Mouse (Mus musculus): Measurements from ENCODE around the gene Sim2. TPM values are rescaled to one million over a fixed set of nuclear protein-coding genes. Genes with fewer than 3 reads are reported as not detected.

Sim2 gene
- polyA plus RNA-seq, 1 experiment from 2014 or later, result 0.29 TPM

DNA sequence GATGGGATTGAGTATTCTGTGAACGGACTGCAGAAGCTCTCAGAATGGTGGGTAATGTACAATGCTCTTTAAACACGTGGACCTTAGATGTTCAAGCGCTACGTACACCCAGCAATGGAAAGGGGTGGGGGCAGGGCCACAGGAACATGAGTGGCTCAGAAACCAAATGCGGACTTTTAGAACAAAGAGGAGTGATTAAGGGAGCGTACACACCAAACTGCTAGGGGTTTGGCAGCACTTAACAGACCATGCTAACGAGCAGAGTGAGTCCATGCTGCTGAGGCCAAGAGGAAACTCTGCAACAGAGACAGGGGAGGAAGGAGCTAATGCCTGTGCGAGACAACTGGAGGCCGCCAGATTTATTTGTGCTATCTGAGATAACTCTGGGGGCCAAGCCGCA, 58.6 kb downstream of the Sim2 start:
- Histone ChIP-seq H3K4me2 (ENCODE audit: low read length) (peak overlapping the region; percentile 31), H3K9ac (ENCODE audit: low read length) (peak overlapping the region; percentile 21; the same call in 1 of the 2 replicates)
- WGBS, result 7% methylated on average over 10 of the region's 10 CpGs

DNA sequence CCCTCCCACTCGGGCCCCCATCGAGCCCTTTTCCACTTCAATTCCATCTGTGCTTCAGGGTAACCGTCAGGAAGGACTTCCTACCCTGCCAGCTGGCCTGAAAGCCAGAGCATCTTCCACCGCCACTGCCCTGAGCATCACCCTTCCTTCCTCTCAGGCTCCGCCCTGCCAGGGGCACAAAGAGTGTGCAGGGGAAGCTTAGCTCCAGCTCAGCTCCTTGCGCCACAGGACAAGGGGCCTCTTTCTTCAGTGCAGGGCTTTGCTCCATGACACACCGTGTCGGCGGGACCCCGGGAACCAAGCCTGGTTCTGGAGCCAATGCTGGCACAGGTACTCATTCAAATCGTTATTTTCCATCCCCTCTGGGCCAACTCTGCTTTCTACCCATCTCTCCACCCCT, 63.4 kb downstream of the Sim2 start:
- Histone ChIP-seq H3K27me3 (replicated peaks; ENCODE audit: control insufficient read depth, insufficient read depth, low read length) (no peaks in the 10 kb centered on the region), H3K9me3 (replicated peaks; ENCODE audit: control insufficient read depth, low read length) (no peaks in the 10 kb centered on the region), H3K9ac (ENCODE audit: low read length) (no peak overlapping the region), H3K4me2 (ENCODE audit: low read length) (no peak overlapping the region; the same call in 1 of the 2 replicates), H3K36me3 (ENCODE audit: control insufficient read depth, insufficient read depth, low read length) (no peaks in the 10 kb centered on the region), H3K27ac (ENCODE audit: low read depth, low read length) (no peak overlapping the region), H3K4me3 (ENCODE audit: low read depth, low read length) (no peak overlapping the region), H3K4me1 (ENCODE audit: control insufficient read depth, insufficient read depth, low read length) (peaks cover 15% of the 10 kb centered on the region)
- no peak for ATAC-seq
- 18% methylated on average over 11 of the region's 11 CpGs for WGBS
- peak; percentile 25 for DNase-seq (ENCODE audit: low spot score)

More for the DNA sequence above, 58.6 kb downstream of the Sim2 start:
- DNase-seq (ENCODE audit: low spot score), result peak; percentile 73
- H3K27ac ChIP-seq (ENCODE audit: low read depth, low read length), result no peak overlapping the region
- peak; percentile 79 for ATAC-seq
- H3K4me1 ChIP-seq (ENCODE audit: control insufficient read depth, insufficient read depth, low read length), result peaks cover 16% of the 10 kb centered on the region
- H3K27me3 ChIP-seq (replicated peaks; ENCODE audit: control insufficient read depth, insufficient read depth, low read length), result no peaks in the 10 kb centered on the region
- no peaks in the 10 kb centered on the region for H3K36me3 ChIP-seq (ENCODE audit: control insufficient read depth, insufficient read depth, low read length)
- H3K9me3 ChIP-seq (replicated peaks; ENCODE audit: control insufficient read depth, low read length), result no peaks in the 10 kb centered on the region
- no peak overlapping the region for H3K4me3 ChIP-seq (ENCODE audit: low read depth, low read length)

DNA sequence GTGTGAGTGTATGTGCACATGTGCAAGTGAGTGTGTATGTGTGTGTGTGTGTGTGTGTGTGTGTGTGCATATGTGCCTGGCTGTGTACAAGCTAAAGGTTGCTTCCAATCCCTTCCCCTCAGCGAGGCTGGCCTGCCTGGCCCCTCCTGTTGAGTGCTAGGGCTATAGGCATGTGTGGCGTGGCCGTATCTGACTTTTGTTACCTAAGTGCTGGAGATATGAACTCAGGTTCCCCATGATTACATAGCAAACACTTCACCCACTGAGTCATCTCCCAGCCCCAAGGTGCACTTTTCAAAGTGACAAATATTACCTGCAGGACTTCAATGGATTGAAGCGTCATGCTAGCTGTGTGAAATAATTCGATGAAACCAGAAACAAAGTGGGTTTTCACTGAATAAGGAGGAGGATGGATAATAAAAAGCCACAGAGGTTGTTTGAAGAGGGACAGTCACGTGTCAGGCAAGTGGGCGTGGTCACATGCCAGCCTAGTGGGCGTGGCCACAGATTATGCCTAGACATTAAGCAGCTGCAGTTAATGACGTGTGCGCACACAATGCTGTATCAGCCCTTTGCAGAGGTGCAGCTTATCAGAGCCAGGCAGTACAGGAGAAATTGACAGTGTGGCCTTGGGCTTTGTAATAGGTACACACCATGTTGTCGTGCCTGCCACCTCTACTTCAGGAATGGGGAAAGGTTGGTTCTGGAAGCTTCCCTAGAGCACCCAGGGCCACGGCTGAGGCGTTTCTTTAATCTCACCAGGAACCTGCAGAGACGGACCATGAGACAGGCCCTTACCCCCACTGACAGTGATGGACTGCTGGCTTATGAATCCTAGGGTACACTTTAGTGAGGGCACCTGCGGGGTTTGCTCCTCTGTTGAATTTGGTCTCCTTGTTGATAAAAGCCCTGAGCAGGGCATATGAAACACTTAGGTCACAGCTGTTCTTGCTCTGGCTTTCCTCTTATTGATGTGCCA, 65.7 kb downstream of the Sim2 start:
- WGBS, result 78% methylated on average over 15 of the region's 15 CpGs

DNA sequence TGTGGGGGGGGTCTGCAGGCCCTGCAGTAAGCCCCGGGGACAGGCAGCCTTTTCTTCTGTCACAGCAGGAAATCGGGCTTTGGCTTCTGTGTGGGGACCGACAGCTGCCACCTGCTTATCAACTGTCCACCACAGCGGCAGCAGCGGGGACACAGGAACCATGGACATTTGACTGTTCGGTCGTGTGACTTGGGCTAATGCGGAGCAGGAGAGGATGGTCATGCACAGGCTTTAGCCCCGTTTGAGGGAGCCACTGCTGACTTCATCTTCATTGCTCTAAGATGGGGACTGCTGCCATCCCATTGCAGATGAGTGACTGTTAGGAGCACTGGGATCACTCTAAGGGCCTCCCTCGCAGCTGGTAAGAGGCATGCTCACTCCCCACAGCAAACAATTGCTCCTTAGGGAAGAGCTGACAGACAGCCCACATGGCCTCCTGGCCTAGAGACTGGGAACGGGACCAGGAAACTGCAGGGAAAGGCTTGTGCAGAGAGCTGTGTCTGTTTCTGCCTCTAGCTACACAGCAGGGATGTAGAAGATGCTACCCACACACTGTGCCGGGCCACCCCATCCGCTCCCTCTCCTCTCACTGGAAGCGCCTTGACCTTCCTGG, 70.4 kb downstream of the Sim2 start:
- Histone ChIP-seq H3K9ac (ENCODE audit: low read length) (no peak overlapping the region), H3K4me2 (ENCODE audit: low read length) (peak overlapping the region; percentile 9; the same call in 1 of the 2 replicates), H3K27ac (ENCODE audit: low read depth, low read length) (peak overlapping the region; percentile 39; the same call in 1 of the 2 replicates), H3K4me1 (ENCODE audit: control insufficient read depth, insufficient read depth, low read length) (peaks cover 17% of the 10 kb centered on the region), H3K9me3 (replicated peaks; ENCODE audit: control insufficient read depth, low read length) (no peaks in the 10 kb centered on the region), H3K4me3 (ENCODE audit: low read depth, low read length) (no peak overlapping the region), H3K27me3 (replicated peaks; ENCODE audit: control insufficient read depth, insufficient read depth, low read length) (no peaks in the 10 kb centered on the region), H3K36me3 (ENCODE audit: control insufficient read depth, insufficient read depth, low read length) (no peaks in the 10 kb centered on the region)
- 21% methylated on average over 14 of the region's 14 CpGs for WGBS
- peak; percentile 79 for DNase-seq (ENCODE audit: low spot score)
- ATAC-seq, result peak; percentile 83

More for the DNA sequence above, 65.7 kb downstream of the Sim2 start:
- no peak overlapping the region for H3K27ac ChIP-seq (ENCODE audit: low read depth, low read length)
- H3K27me3 ChIP-seq (replicated peaks; ENCODE audit: control insufficient read depth, insufficient read depth, low read length), result no peaks in the 10 kb centered on the region
- no peaks in the 10 kb centered on the region for H3K36me3 ChIP-seq (ENCODE audit: control insufficient read depth, insufficient read depth, low read length)
- no peak overlapping the region for H3K9ac ChIP-seq (ENCODE audit: low read length)
- no peak overlapping the region for H3K4me2 ChIP-seq (ENCODE audit: low read length)
- H3K4me1 ChIP-seq (ENCODE audit: control insufficient read depth, insufficient read depth, low read length), result peaks cover 17% of the 10 kb centered on the region
- DNase-seq (ENCODE audit: low spot score) (no peak), ATAC-seq (no peak)
- H3K4me3 ChIP-seq (ENCODE audit: low read depth, low read length), result no peak overlapping the region
- H3K9me3 ChIP-seq (replicated peaks; ENCODE audit: control insufficient read depth, low read length), result no peaks in the 10 kb centered on the region

DNA sequence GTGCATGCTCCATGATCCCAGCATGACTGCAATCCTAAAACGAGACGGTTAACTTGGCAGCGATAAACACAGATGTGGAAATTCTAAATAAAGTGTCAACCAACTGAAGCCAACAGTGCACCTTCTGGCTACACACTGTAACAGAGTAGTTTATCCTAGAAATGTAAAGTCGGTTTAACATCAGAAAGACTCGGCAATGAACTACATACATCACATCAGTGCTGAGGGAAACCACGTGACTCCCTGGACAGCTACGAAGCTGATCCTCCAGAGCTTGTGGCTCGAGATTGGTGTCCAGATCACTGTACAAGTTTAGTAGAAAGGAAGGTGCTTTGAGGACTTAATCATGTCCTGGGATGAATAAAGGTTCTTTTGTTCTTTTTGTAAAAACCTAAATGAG, 73.1 kb downstream of the Sim2 start:
- Histone ChIP-seq H3K4me3 (ENCODE audit: low read depth, low read length) (no peak overlapping the region), H3K36me3 (ENCODE audit: control insufficient read depth, insufficient read depth, low read length) (no peaks in the 10 kb centered on the region), H3K9ac (ENCODE audit: low read length) (no peak overlapping the region), H3K9me3 (replicated peaks; ENCODE audit: control insufficient read depth, low read length) (no peaks in the 10 kb centered on the region), H3K4me2 (ENCODE audit: low read length) (no peak overlapping the region), H3K27me3 (replicated peaks; ENCODE audit: control insufficient read depth, insufficient read depth, low read length) (no peaks in the 10 kb centered on the region), H3K27ac (ENCODE audit: low read depth, low read length) (no peak overlapping the region), H3K4me1 (ENCODE audit: control insufficient read depth, insufficient read depth, low read length) (peaks cover 17% of the 10 kb centered on the region)
- 70% methylated on average over 8 of the region's 8 CpGs for WGBS
- ATAC-seq, result no peak
- DNase-seq (ENCODE audit: low spot score), result no peak

DNA sequence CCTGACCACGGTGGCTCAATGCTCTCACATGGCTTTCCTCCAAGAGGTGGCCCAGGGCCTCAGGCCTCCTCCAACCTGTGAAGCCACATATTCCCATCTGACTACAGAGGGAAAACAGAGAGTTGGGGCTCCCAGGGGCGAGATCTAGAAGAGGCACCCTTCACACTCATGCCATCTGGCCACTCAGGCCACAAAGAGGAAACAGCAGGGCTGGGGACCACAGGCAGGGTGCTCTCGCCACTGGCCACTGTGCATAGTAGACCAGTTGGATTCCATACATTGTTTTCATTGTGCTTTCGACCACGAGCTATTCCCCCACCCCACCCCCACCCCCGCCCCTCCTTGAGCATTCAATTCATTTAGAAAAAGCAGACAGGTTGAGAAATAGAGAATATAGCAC, 77.3 kb downstream of the Sim2 start:
- 39% methylated on average over 6 of the region's 6 CpGs for WGBS
- H3K4me3 ChIP-seq (ENCODE audit: low read depth, low read length), result no peak overlapping the region

DNA sequence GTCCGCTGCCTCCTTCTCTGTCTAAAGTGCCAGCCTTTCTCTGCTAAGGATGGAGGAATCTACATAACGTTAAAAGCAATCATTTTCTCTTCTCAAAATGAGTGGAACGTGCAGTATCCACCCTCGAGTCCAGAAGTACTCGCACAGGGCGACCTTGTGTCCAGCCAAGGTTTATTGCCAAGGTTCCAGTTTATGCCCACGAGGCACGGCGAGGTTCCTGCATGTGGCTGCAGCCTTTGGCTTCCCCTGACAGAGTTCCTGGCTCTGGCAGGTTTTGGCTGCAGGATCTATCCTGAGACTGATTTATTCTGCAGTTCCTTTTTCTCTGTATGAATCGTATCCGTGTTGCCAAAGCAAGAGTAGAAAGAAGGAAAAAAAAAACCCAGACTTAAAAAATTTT, 78.3 kb downstream of the Sim2 start:
- H3K4me1 ChIP-seq (ENCODE audit: control insufficient read depth, insufficient read depth, low read length), result no peaks in the 10 kb centered on the region
- H3K9me3 ChIP-seq (replicated peaks; ENCODE audit: control insufficient read depth, low read length), result no peaks in the 10 kb centered on the region
- ATAC-seq, result no peak
- 88% methylated on average over 11 of the region's 11 CpGs for WGBS
- H3K27me3 ChIP-seq (replicated peaks; ENCODE audit: control insufficient read depth, insufficient read depth, low read length), result no peaks in the 10 kb centered on the region
- no peak for DNase-seq (ENCODE audit: low spot score)
- H3K4me2 ChIP-seq (ENCODE audit: low read length), result no peak overlapping the region
- no peak overlapping the region for H3K9ac ChIP-seq (ENCODE audit: low read length)
- H3K27ac ChIP-seq (ENCODE audit: low read depth, low read length), result no peak overlapping the region
- no peak overlapping the region for H3K4me3 ChIP-seq (ENCODE audit: low read depth, low read length)
- no peaks in the 10 kb centered on the region for H3K36me3 ChIP-seq (ENCODE audit: control insufficient read depth, insufficient read depth, low read length)

More for the DNA sequence above, 77.3 kb downstream of the Sim2 start:
- Histone ChIP-seq H3K27me3 (replicated peaks; ENCODE audit: control insufficient read depth, insufficient read depth, low read length) (no peaks in the 10 kb centered on the region), H3K36me3 (ENCODE audit: control insufficient read depth, insufficient read depth, low read length) (no peaks in the 10 kb centered on the region), H3K4me1 (ENCODE audit: control insufficient read depth, insufficient read depth, low read length) (no peaks in the 10 kb centered on the region), H3K4me2 (ENCODE audit: low read length) (no peak overlapping the region), H3K27ac (ENCODE audit: low read depth, low read length) (no peak overlapping the region), H3K9me3 (replicated peaks; ENCODE audit: control insufficient read depth, low read length) (no peaks in the 10 kb centered on the region), H3K9ac (ENCODE audit: low read length) (no peak overlapping the region)
- ATAC-seq (no peak), DNase-seq (ENCODE audit: low spot score) (no peak)

DNA sequence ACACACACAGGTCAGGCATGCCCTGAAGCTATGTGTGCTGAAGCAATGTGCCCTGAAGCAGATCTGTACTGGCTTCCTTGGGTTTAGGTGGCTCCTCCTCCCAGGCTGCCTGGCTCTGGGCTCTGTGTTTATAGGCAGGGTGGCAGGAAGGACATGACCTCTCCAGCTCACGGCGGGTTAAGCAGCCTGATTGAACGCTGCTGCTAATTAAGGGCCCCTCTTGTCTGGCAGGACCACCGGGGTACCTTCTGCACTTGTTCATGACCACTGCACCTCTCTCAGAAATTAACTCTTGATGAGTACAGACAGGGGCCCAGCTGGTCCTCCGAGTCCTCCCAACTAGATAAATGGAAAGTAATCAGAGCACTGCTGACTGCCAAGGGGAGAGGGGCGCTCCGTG, 79.5 kb downstream of the Sim2 start:
- no peaks in the 10 kb centered on the region for H3K4me1 ChIP-seq (ENCODE audit: control insufficient read depth, insufficient read depth, low read length)
- no peaks in the 10 kb centered on the region for H3K36me3 ChIP-seq (ENCODE audit: control insufficient read depth, insufficient read depth, low read length)
- no peaks in the 10 kb centered on the region for H3K27me3 ChIP-seq (replicated peaks; ENCODE audit: control insufficient read depth, insufficient read depth, low read length)
- 21% methylated on average over 7 of the region's 7 CpGs for WGBS
- H3K4me2 ChIP-seq (ENCODE audit: low read length), result no peak overlapping the region
- no peaks in the 10 kb centered on the region for H3K9me3 ChIP-seq (replicated peaks; ENCODE audit: control insufficient read depth, low read length)
- no peak overlapping the region for H3K27ac ChIP-seq (ENCODE audit: low read depth, low read length)
- H3K9ac ChIP-seq (ENCODE audit: low read length), result no peak overlapping the region
- peak; percentile 40; the same call in 1 of the 2 replicates for ATAC-seq
- no peak for DNase-seq (ENCODE audit: low spot score)
- no peak overlapping the region for H3K4me3 ChIP-seq (ENCODE audit: low read depth, low read length)

DNA sequence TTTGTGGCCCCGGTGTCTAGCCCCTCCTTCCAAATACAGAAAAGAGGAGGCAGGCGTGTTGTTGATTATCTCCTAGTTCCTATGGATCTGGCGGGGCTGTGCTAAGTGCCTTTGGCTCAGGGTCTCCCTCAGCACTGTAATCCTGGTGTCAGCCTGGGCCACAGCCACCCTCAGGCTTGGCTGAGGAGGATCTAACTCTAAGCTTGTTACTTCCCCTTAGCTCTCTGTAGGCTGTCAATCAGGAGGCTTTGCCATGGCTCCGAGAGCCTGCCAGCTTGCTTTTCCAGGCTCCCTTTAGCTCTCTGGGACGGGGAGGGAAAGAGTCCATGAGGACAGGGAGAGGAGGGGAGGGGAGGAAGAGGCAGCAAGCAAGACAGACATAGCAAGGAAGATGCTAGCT, 80.2 kb downstream of the Sim2 start:
- DNase-seq (ENCODE audit: low spot score) (peak; percentile 52), ATAC-seq (peak; percentile 37; the same call in 1 of the 2 replicates)
- Histone ChIP-seq H3K27ac (ENCODE audit: low read depth, low read length) (no peak overlapping the region), H3K9ac (ENCODE audit: low read length) (no peak overlapping the region), H3K36me3 (ENCODE audit: control insufficient read depth, insufficient read depth, low read length) (no peaks in the 10 kb centered on the region), H3K4me3 (ENCODE audit: low read depth, low read length) (no peak overlapping the region), H3K4me1 (ENCODE audit: control insufficient read depth, insufficient read depth, low read length) (no peaks in the 10 kb centered on the region), H3K4me2 (ENCODE audit: low read length) (no peak overlapping the region), H3K27me3 (replicated peaks; ENCODE audit: control insufficient read depth, insufficient read depth, low read length) (no peaks in the 10 kb centered on the region), H3K9me3 (replicated peaks; ENCODE audit: control insufficient read depth, low read length) (no peaks in the 10 kb centered on the region)
- 31% methylated on average over 5 of the region's 5 CpGs for WGBS
